Mouse (Mus musculus): Measurements from ENCODE around the gene Gm14325.
"Not testable (repeated sequence)": the region's sequence is repeated elsewhere in the genome, so short reads cannot be mapped to it uniquely, and the experiment has no call there.

Gene Gm14325

DNA sequence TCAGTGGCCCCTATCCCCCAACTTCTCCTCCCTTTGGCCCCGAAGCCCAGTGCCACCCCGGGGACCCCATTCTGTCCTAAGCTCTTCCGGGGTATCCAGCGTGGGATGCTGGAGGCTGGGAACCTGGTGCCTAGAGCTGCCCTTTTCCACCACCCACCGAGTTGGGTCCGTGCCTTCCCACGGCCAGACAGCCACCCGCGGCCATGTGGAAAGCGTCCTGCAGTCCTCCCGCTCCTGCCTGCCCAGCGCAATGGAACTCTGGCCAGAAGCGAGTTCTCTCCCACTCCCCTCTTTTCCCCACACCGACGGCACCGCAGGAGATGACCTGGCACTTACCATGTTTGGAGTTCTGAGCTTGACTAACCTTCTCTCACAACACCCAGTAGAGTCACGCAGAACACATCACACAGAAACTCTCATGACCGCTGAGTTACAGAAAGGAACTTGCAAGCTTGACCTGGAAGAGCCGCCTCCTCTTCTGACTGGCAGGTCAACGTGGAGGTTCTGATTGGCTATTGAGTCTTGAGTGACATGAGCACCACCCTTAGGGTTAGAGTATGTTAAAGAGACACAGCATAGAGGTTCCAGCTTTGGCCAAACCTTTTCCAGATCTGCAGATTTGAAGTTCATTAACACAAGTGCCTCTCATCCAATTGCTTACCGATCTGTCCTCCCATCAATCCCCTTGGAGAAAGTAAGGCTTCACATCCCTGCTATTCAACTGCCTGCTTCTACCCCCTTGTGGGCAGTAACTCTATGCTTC is at the start of gene Gm14325:
TSS of gene Gm14325 (minus strand) at position 436 of the 763 bp plus-strand sequence.
- DNase-seq (ENCODE audit: low spot score in 2 of 2), result peak; percentile 60 to 77

DNA sequence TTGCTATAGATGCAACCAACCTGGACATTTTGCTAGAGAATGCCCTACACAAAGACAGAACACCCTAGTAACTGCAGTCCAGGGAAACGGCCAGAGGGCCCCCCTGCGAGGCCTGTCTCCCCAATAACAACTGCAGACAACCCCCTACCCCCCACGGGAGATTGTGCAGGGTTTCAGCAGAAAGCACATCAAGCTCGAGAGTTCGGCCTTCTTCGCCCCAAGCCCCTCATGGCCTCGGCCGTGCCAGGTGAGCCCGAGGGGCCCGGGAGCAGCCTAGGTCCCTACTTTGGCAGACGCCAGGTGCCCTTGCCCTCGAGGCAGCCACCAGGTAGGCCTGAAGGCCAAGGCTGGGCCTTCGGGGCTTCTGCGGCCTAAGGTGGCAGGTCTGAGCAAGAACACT is 47.6 kb upstream of the Gm14325 start:
- DNase-seq (ENCODE audit: low spot score in 2 of 2), result not testable (repeated sequence)

DNA sequence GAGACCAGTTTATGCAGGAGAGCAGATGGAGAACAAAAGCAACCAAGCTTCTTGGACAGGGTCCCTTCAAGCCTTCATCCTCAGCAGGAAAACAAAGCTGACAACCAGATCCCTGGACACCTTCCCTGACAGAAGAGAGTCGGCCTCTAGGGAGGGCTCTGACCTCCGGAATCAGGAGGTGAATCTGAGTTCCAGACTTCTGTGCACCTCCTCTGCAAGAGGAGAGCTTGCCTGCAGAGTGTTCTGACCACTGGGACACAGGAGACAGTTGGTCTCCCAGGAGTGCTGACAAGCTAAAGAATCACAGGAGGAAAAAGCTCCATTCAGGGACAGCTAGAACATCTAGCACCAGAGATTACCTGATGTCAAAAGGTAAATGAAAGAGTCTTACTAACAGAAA is 22.1 kb upstream of the Gm14325 start:
- peak in 1 of 2 experiments; percentile 56 for DNase-seq (ENCODE audit: low spot score in 2 of 2)

DNA sequence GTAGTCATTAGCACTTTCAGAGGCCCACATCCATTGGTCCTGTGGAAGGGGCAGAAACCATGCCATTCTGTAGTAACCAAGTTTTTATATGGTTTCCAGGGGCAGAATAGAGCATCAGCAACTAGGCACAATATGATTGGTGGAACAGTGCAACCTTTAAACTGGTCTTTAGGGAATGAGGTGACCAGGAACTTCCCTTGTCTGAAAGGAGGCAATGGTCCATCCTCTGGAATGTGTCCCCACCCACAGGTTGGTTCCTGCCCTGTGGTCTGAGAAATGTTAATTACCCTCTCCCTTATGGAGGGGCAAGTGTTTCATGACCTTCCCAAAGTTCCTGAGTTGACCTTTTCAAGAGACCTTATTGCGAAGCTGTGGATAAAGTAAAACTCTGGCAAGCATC is 3.5 kb upstream of the Gm14325 start:
- not testable (repeated sequence) for DNase-seq (ENCODE audit: low spot score in 2 of 2)

DNA sequence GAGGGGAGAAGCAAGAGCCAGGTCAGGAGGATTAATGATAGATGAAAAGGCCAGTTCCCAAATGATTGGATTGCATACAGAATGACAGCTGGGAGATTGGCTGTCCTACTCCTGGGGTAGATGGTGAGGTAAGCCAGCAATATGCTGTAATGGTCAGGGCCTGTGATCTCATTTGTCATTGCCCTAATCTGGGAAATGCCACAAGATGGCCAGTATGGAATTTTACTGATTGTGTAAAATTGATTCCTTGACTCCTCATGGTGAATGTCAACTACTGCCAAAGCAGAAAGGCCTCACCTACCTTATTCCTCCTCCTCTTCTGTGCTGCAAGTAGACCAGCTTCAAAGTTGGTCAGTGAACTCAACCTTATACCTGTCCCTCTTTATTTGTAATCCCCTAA is 3.4 kb downstream of the Gm14325 start:
- not testable (repeated sequence) for DNase-seq (ENCODE audit: low spot score in 2 of 2)

DNA sequence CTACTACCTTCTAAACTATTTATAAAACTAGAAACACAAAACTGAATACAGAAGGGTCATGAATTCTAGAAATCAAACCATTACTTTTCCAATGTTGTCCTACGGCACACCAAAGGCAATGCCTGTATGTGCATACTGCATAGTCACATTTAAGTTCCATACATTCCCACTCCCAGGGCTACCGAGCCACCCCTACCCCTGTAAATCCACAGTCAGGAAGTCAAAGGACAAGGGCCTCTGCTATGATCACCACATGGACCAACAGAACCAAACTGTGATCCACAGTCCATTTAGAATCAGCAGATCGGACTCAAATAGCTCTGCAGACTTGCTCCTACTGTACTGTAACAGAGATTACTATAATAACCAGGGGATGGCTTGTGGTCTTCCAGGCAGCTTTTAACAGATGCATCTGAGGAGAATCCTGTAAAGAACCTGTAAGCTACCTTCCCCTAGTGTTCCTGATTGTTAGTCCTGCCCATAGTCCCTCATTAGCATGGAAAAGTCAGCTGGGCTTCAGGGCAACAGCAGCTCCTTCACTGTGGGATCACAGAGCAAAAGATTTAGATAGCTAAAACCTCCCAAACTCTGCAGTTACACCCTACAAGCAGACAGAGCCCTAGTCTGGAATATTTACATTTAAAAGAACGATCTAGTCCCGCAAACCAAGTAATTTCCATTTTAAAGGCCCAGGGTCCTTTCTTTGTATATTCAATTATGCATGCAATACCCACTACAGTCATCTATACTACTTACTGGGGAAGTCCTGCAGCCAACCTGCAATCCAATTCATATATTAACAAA is 4.2 kb downstream of the Gm14325 start:
- DNase-seq (ENCODE audit: low spot score in 2 of 2), result peak in 1 of 2 experiments; percentile 67

DNA sequence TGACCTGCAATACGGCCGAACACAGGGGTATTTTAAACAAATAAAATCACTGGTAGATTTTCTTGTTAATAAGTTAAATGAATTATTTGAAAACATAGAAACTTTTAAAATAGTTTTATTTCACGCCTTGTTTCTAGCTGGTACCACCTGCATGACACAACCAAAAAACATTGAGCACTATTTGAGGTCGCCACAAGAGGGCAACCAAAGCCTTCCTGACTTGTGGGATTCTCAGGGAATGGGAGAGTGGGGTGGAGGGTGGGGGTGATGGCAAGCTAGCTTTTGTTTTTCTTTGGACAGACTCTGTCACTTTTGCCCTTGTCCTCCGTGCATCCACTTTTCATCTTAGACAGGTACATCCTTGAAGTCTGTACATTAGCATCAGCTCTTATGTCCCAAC is 18.2 kb downstream of the Gm14325 start:
- DNase-seq (ENCODE audit: low spot score in 2 of 2), result not testable (repeated sequence)

DNA sequence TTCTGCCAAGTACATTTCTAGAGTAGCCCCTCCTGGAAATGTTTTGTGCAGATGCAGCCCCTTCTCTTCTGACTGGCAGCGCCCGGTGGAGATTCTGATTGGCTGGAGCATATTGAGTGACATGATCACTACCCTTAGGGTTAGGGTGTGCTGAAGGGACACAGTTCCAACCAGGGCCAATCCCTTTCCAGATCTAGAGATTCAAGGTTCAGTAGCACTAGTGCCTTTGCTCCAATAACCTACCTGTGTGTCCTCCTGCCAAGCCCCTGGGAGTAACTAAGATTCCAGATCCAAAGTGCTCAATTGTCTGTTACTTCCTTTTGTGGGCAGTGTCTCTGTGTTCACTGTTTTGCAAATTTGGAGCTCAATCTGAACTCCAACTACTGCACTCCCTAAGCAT is 34.0 kb downstream of the Gm14325 start:
- not testable (repeated sequence) for DNase-seq (ENCODE audit: low spot score in 2 of 2)

DNA sequence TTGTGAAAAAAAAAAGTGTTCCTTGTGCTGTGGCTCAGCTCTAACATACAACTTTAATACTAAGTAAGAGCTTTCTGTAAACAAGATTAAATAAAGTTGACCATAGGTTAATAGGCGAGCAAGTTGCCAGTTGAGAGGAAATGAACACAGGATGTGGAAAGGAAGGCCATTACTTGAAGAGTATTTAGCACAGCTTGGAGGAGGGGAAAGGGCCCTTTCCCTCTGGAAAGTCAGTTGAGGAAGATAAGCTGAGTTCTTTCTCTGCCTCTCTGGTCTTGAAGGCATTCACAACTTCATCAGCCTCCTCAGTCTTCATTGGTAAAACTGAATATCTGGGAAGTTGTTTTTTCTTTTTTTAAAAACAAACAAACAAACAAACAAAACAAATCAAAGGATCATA is 52.8 kb downstream of the Gm14325 start:
- not testable (repeated sequence) for DNase-seq (ENCODE audit: low spot score in 2 of 2)

Data from urinary bladder, postnatal 4 days (tissue).